Mouse (Mus musculus): ENCODE measurements around the gene Kcnab3. TPM values are rescaled to one million over a fixed set of nuclear protein-coding genes. Genes with fewer than 3 reads are reported as not detected.

Kcnab3 gene
- total RNA-seq (2023), result 1.8 TPM

GRCm38 (mm10) chr11:69325628-69326407 is at the start of gene Kcnab3:
Kcnab3 (plus strand) TSS chr11:69326258.

GRCm38 (mm10) chr11:69323667-69324111 is 2.4 kb upstream of the Kcnab3 start, which contains the start of the genes Cntrob and Trappc1:
Cntrob (minus strand) TSS chr11:69323775.
Trappc1 (plus strand) TSS chr11:69323980.

GRCm38 (mm10) chr11:69340161-69341131 is 14.4 kb downstream of the Kcnab3 start, which contains the start of gene Rnf227:
Rnf227 (plus strand) TSS chr11:69340461.

GRCm38 (mm10) chr11:69369215-69369989 is 43.3 kb downstream of the Kcnab3 start, which contains the start of gene Chd3:
Chd3 (minus strand) TSS chr11:69369406.

Other genes starting within 250 kb of the Kcnab3 start
- gene Vamp2, start 237.8 kb upstream of the Kcnab3 start, total RNA-seq (2023), result 260 TPM
- gene Per1, start 231.0 kb upstream of the Kcnab3 start, total RNA-seq (2023), result 696 TPM
- not detected for gene Hes7, start 205.9 kb upstream of the Kcnab3 start, total RNA-seq (2023)
- gene 9130213A22Rik, start 203.7 kb upstream of the Kcnab3 start, total RNA-seq (2023), result not detected
- 1.6 TPM for gene Aloxe3, start 200.4 kb upstream of the Kcnab3 start, total RNA-seq (2023)
- not detected for gene Alox12b, start 169.3 kb upstream of the Kcnab3 start, total RNA-seq (2023)
- gene Alox8, start 128.4 kb upstream of the Kcnab3 start, total RNA-seq (2023), result 1.1 TPM
- not detected for gene Gucy2e, start 89.2 kb upstream of the Kcnab3 start, total RNA-seq (2023)
- 15.5 TPM for gene Cntrob, start 2.5 kb upstream of the Kcnab3 start, total RNA-seq (2023)
- gene Trappc1, start 2.3 kb upstream of the Kcnab3 start, total RNA-seq (2023), result 17.9 TPM
- gene Rnf227, start 14.2 kb downstream of the Kcnab3 start, total RNA-seq (2023), result 0.85 TPM
- 737 TPM for gene Chd3, start 43.1 kb downstream of the Kcnab3 start, total RNA-seq (2023)
- gene Naa38, start 69.2 kb downstream of the Kcnab3 start, total RNA-seq (2023), result 29.4 TPM
- gene Cyb5d1, start 69.4 kb downstream of the Kcnab3 start, total RNA-seq (2023), result 32.5 TPM
- gene Tmem88, start 72.0 kb downstream of the Kcnab3 start, total RNA-seq (2023), result 7.9 TPM
- 254 TPM for gene Kdm6b, start 87.4 kb downstream of the Kcnab3 start, total RNA-seq (2023)
- 0.59 TPM for gene Dnah2, start 222.9 kb downstream of the Kcnab3 start, total RNA-seq (2023)
- gene Efnb3, start 233.9 kb downstream of the Kcnab3 start, total RNA-seq (2023), result 0.23 TPM